Mouse (Mus musculus) heart, adult 2 months (tissue): ENCODE data around the gene Ankrd33b. TPM values are rescaled to one million over a fixed set of nuclear protein-coding genes. Genes with fewer than 3 reads are reported as not detected.

Source experiments
- DNase-seq, 2 experiments: peaks; one replicate each; pipeline ENCODE4 v3.0.0; 2021
- H3K27ac ChIP-seq: fragments of 200-600 bp; 2 replicates; pipeline ENCODE4 v1.8.1; 2022
- H3K27me3 ChIP-seq: fragments of 200-500 bp; 2 replicates; pipeline ENCODE4 v1.6.1; 2012; ENCODE audit warnings: mild to moderate bottlenecking, low read length, inconsistent platforms, mixed read lengths; ENCODE audit not compliant: control insufficient read depth, insufficient read depth
- H3K36me3 ChIP-seq: fragments of 200-500 bp; 2 replicates; pipeline ENCODE4 v1.6.1; 2012; ENCODE audit warnings: low read length, inconsistent platforms; ENCODE audit not compliant: control insufficient read depth, insufficient read depth
- H3K4me1 ChIP-seq: fragments of 200-500 bp; 2 replicates; pipeline ENCODE4 v1.6.1; 2011; ENCODE audit warnings: low read length; ENCODE audit not compliant: control insufficient read depth, insufficient read depth
- H3K4me3 ChIP-seq: fragments of 200-600 bp; 2 replicates; pipeline ENCODE4 v1.8.1; 2022
- H3K79me2 ChIP-seq: fragments of 200-500 bp; replicated peaks from 2 replicates; pipeline ENCODE4 v1.6.1; 2012; ENCODE audit warnings: mild to moderate bottlenecking, inconsistent platforms, low read length, moderate library complexity, mixed read lengths; ENCODE audit not compliant: control insufficient read depth, insufficient read depth
- H3K9ac ChIP-seq: fragments of 200-500 bp; 2 replicates; pipeline ENCODE4 v1.6.1; 2012; ENCODE audit warnings: low read depth, mild to moderate bottlenecking, control low read depth, inconsistent platforms, low read length, mixed read lengths
- CTCF ChIP-seq: fragments of 200-600 bp; IDR thresholded peaks from 2 replicates; pipeline ENCODE4 v1.8.1; 2022; ENCODE audit warnings: antibody characterized with exemption, mild to moderate bottlenecking, moderate library complexity
- EP300 ChIP-seq: fragments of 200-500 bp; IDR thresholded peaks from 2 replicates; pipeline ENCODE4 v1.6.1; 2011; ENCODE audit warnings: low read depth, low read length, control low read depth; ENCODE audit not compliant: insufficient read depth
- POLR2A ChIP-seq: fragments of 200-500 bp; IDR thresholded peaks from 2 replicates; pipeline ENCODE4 v1.6.1; 2011; ENCODE audit warnings: mild to moderate bottlenecking, low read depth, low read length, control low read depth; ENCODE audit not compliant: insufficient read depth
- WGBS: fragments of 180-500 bp; shearing (Covaris S2); methylation state at CpG from one replicate; pipeline ENCODE4 v1.1.7; 2018; 5-methylcytosine and 5-hydroxymethylcytosine counted together
- intact Hi-C: fragments of 180-260 bp; cut with DNase I; formaldehyde crosslinking; loops from one replicate; pipeline ENCODE4 v1.15.1; 2025
- polyA plus RNA-seq: library from polyadenylated mRNA; depleted of rRNA; stranded (reverse); fragments of >200 nt; gene quantifications from 2 replicates; pipeline ENCODE4 v1.2.3, GENCODE M21; 2012
- total RNA-seq, 2 experiments: library from RNA; stranded (reverse); gene quantifications; 2 replicates each; pipeline ENCODE4 v1.2.3; 2021

Ankrd33b gene
- total and polyA plus RNA-seq, 3 experiments = 7.8 to 32.8 (median 28.6) TPM

DNA sequence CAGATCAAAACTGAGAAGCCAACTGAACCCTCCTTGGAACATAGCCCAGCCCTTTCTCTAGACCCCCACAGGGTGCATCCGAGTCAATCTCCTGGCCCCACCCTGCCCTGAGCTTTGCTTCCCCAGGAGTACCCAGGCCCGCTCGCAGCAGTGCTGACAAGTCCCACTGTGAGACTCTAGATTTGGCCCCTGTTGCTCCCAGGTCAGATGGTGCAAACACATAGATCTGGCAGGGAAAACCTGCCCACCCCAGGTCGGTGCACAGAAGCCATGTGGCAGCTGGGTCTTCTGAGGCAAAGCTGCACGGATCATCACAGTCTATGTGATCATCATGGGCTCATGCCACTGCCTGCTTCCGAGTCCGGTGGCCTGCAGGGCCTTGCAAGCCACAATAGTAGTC lies 94.8 kb downstream of the Ankrd33b start:
- TF ChIP-seq CTCF (no peak), POLR2A (no peak), EP300 (no peak)
- Histone ChIP-seq H3K27ac (no peak overlapping the region), H3K9ac (no peak overlapping the region), H3K27me3 (no peaks in the 10 kb centered on the region), H3K4me1 (no peaks in the 10 kb centered on the region), H3K4me3 (no peak overlapping the region), H3K36me3 (no peaks in the 10 kb centered on the region), H3K79me2 (no peaks in the 10 kb centered on the region)
- 87% methylated on average over 7 of the region's 7 CpGs for WGBS
- intact Hi-C loops = no loop called here
- DNase-seq = no peak

DNA sequence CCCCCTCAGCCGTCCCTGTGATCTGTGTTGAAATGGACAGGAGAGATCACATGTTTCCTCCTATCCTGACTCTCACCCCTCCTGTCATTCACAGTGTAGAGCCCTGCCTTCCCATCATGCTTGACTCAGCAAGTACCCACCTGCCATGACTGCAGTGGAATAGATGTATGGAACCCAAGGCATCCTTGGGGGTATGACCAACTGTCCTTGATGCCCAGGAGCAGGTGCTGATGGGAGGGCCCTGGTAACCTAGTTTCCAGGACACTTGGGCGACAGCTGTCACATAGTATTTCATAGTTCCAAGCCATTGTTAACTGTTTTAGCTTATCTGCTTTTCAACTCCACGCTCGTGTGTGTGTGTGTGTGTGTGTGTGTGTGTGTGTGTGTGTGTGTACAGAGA lies 98.0 kb downstream of the Ankrd33b start:
- no peak overlapping the region for H3K27ac ChIP-seq
- 59% methylated on average over 4 of the region's 4 CpGs for WGBS
- H3K9ac ChIP-seq = no peak overlapping the region
- no peaks in the 10 kb centered on the region for H3K36me3 ChIP-seq
- no peaks in the 10 kb centered on the region for H3K27me3 ChIP-seq
- intact Hi-C loops = loop anchor here (5.0 to 10.0 kb wide), 3 partner anchors 115 to 1242 kb away; no protein-coding TSS in a partner anchor
- H3K4me3 ChIP-seq = no peak overlapping the region
- no peak for TF ChIP-seq POLR2A
- no peak for TF ChIP-seq CTCF
- TF ChIP-seq EP300 = no peak
- H3K4me1 ChIP-seq = no peaks in the 10 kb centered on the region
- DNase-seq = no peak
- no peaks in the 10 kb centered on the region for H3K79me2 ChIP-seq

DNA sequence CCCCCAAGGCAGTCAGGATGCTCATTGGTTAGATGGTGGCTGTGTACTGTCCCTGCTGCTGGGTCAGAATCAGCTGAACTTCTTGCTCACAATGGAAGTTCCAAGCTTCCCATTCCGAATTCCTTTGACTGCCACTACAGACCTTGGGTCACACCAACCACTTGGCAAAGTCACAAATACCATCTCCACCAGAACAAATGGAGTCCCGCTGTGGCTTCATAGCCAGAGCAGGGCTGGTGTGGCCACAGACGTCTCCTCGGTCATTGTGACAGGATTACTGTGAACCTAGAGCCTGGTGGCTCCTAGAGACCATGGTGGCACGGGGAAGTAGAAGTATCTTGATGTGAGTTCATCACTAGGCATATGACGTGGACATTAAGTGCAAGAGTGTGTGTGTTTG lies 99.4 kb downstream of the Ankrd33b start:
- Histone ChIP-seq H3K9ac (no peak overlapping the region), H3K79me2 (no peaks in the 10 kb centered on the region), H3K27ac (no peak overlapping the region), H3K27me3 (no peaks in the 10 kb centered on the region), H3K4me3 (no peak overlapping the region), H3K4me1 (no peaks in the 10 kb centered on the region), H3K36me3 (no peaks in the 10 kb centered on the region)
- intact Hi-C loops = loop anchor here (5.0 to 10.0 kb wide), 3 partner anchors 113 to 1241 kb away; no protein-coding TSS in a partner anchor
- 91% methylated on average over 6 of the region's 6 CpGs for WGBS
- no peak for DNase-seq
- TF ChIP-seq POLR2A (no peak), EP300 (no peak), CTCF (no peak)

DNA sequence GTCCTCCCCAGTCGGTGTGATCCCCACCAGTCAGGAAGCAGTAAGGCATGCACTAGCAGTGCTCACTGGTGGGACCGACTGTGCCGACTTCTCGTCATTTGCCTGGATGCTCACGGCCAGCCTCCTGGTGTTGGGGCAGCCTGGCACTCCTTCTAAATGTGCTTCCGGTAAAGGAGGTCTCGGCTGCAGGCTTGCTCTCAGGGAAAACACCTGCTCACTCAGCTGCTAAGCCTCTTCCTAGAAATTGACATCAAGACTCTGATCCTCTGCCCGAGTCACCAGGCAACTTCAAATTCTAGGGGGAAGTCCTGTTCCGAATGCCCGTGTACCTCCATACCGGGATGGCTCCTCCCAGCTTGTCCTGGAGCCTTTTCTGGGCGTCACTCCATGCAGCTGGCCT lies 101.7 kb downstream of the Ankrd33b start:
- no peaks in the 10 kb centered on the region for H3K36me3 ChIP-seq
- H3K27me3 ChIP-seq = no peaks in the 10 kb centered on the region
- WGBS = 90% methylated on average over 12 of the region's 12 CpGs
- intact Hi-C loops = loop anchor here (1.0 to 10.0 kb wide), 4 partner anchors 111 to 1239 kb away; no protein-coding TSS in a partner anchor
- no peaks in the 10 kb centered on the region for H3K79me2 ChIP-seq
- H3K4me1 ChIP-seq = no peaks in the 10 kb centered on the region
- TF ChIP-seq POLR2A (no peak), CTCF (no peak), EP300 (no peak)
- H3K4me3 ChIP-seq = no peak overlapping the region
- H3K27ac ChIP-seq = no peak overlapping the region
- H3K9ac ChIP-seq = no peak overlapping the region
- no peak for DNase-seq

DNA sequence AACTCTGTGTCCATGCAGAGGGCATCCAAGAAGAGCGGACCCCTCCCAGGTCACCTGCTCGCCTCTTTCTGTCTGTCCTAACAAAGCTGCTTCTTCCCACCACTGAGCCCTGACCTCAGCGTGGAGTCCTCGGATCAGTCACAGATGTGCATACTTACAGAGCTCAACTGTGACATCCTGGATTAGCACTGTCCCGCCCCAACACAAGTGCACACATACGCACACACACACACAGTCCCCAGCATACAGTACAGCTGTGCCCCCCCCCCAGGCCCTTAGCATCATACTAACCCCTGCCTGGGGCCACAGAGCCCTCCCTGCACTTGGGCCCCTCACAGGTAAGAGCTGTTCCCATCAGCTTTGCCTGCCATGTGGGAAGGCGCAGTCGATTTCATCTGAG lies 102.1 kb downstream of the Ankrd33b start:
- Histone ChIP-seq H3K4me3 (no peak overlapping the region), H3K79me2 (no peaks in the 10 kb centered on the region), H3K4me1 (no peaks in the 10 kb centered on the region), H3K36me3 (no peaks in the 10 kb centered on the region), H3K9ac (no peak overlapping the region), H3K27ac (no peak overlapping the region), H3K27me3 (no peaks in the 10 kb centered on the region)
- DNase-seq = no peak
- intact Hi-C loops = loop anchor here (1.0 to 10.0 kb wide), 4 partner anchors 111 to 1238 kb away; no protein-coding TSS in a partner anchor
- 91% methylated on average over 8 of the region's 8 CpGs for WGBS
- no peak for TF ChIP-seq POLR2A
- no peak for TF ChIP-seq EP300

DNA sequence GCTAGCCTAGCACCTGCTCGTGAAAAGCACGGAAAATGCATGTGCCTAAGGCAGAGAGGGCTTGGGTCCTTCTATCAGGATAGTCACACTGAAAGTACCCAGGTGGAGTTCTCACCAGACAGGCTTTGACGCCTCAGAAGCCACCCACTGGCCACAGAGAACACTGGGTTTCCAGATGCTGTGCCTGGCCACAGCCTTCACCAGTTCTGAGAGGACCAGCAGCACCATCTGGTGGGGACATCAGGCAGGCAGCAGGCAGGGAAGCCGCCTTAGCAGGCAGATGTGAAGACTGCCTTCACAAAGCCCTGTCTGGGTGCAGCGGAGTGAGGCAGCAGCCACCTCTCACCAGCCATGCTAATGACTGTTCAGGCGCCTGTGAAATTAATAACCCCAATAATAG lies 102.7 kb downstream of the Ankrd33b start:
- 39% methylated on average over 6 of the region's 6 CpGs for WGBS
- Histone ChIP-seq H3K4me3 (no peak overlapping the region), H3K27ac (no peak overlapping the region), H3K36me3 (no peaks in the 10 kb centered on the region), H3K4me1 (no peaks in the 10 kb centered on the region), H3K9ac (no peak overlapping the region), H3K27me3 (no peaks in the 10 kb centered on the region), H3K79me2 (no peaks in the 10 kb centered on the region)
- intact Hi-C loops = loop anchor here (1.0 to 10.0 kb wide), 4 partner anchors 110 to 1238 kb away; no protein-coding TSS in a partner anchor
- no peak for TF ChIP-seq POLR2A
- TF ChIP-seq EP300 = peak; percentile 82
- TF ChIP-seq CTCF = peak; percentile 93
- peak; percentile 69 to 82 for DNase-seq

DNA sequence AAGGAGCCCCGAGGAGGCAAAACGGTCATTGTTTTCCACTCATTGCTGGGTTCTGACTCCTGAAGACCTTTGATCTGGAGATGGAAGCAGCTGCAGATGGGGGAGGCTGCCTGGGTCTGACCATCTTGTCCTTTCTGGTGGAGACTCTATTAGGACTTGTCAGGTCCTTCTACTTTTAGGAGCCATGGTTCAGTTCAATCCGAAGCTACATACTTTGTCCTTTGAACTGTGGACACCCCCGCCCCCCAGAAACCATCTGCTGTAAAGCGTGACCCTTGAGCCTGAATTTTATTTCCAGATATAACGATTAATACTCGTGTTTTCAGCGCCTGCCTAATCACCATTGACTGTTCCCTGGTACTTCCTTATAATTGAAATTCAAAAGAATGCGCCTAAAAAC lies 105.2 kb downstream of the Ankrd33b start:
- WGBS = 66% methylated on average over 9 of the region's 9 CpGs
- no peak overlapping the region for H3K27ac ChIP-seq
- no peaks in the 10 kb centered on the region for H3K27me3 ChIP-seq
- DNase-seq = no peak
- intact Hi-C loops = loop anchor here (10.0 kb wide), 2 partner anchors 108 to 838 kb away; no protein-coding TSS in a partner anchor
- H3K36me3 ChIP-seq = no peaks in the 10 kb centered on the region
- TF ChIP-seq POLR2A = no peak
- no peak for TF ChIP-seq CTCF
- no peak for TF ChIP-seq EP300
- no peak overlapping the region for H3K4me3 ChIP-seq
- no peaks in the 10 kb centered on the region for H3K79me2 ChIP-seq
- no peaks in the 10 kb centered on the region; the same call in 1 of the 2 replicates for H3K4me1 ChIP-seq
- H3K9ac ChIP-seq = no peak overlapping the region
